Mouse (Mus musculus): ENCODE measurements around the gene Rcsd1.

- TF ChIP-seq POLR2A (IDR thresholded peaks at IDR 0.05; ENCODE audit: insufficient read length, low read depth): no peak
- no peak for TF ChIP-seq TCF12 (IDR thresholded peaks at IDR 0.05; ENCODE audit: insufficient read depth, poor library complexity, severe bottlenecking)
- TF ChIP-seq USF1 (IDR thresholded peaks at IDR 0.05; ENCODE audit: low read depth): no peak
- no peak for TF ChIP-seq TCF3 (IDR thresholded peaks at IDR 0.05; ENCODE audit: insufficient read length, low read depth)
- no peak for TF ChIP-seq MYOD1 (IDR thresholded peaks at IDR 0.05; ENCODE audit: control insufficient read depth in 1 of 3, insufficient read length in 2 of 3, low read depth in 2 of 3)
- TF ChIP-seq REST (IDR thresholded peaks at IDR 0.05; ENCODE audit: insufficient read depth, insufficient read length): no peak
- no peak for TF ChIP-seq POLR2AphosphoS2 (IDR thresholded peaks at IDR 0.05; ENCODE audit: insufficient read length, low read depth)
- TF ChIP-seq MAX (IDR thresholded peaks at IDR 0.05; ENCODE audit: low read depth): no peak
- no peak for TF ChIP-seq SRF (IDR thresholded peaks at IDR 0.05; ENCODE audit: control insufficient read depth, insufficient read length, low read depth)
- TF ChIP-seq CEBPB (IDR thresholded peaks at IDR 0.05; ENCODE audit: insufficient read depth, poor library complexity, severe bottlenecking): no peak
- no peak for TF ChIP-seq E2F4 (IDR thresholded peaks at IDR 0.05; ENCODE audit: insufficient read depth)
Measured at GRCm38 (mm10) chr1:165604203-165604602, 105.4 kb downstream of the Rcsd1 start.

Measured in myocyte (in vitro differentiated cells).